Mouse (Mus musculus) MEL (cell line): Measurements from ENCODE around the gene Neto2. TPM values are rescaled to one million over a fixed set of nuclear protein-coding genes. Genes with fewer than 3 reads are reported as not detected.

ENCODE experiments used
- DNase-seq: peaks from one replicate; pipeline ENCODE4 v3.0.0; 2011; ENCODE audit warnings: low read depth, low spot score
- H3K27ac ChIP-seq: 2 replicates; pipeline ENCODE4 v1.5.1; 2012; ENCODE audit warnings: low read depth, mild to moderate bottlenecking, control low read depth, low read length, moderate library complexity; ENCODE audit not compliant: control insufficient read depth
- H3K27me3 ChIP-seq, 2 experiments: fragments of 150-350 bp in 1 of 2; sonication (generic) in 1 of 2; 2 replicates each; pipeline ENCODE4 v1.6.1; 2012; ENCODE audit warnings: low read length in 2 of 2, mild to moderate bottlenecking in 2 of 2, improper control_type of control experiment in 1 of 2, moderate library complexity in 1 of 2; ENCODE audit not compliant: insufficient read depth in 2 of 2, control insufficient read depth in 1 of 2
- H3K36me3 ChIP-seq, 2 experiments: 2 replicates each; pipeline ENCODE4 v1.6.1; 2012 to 2014; ENCODE audit warnings: low read length in 2 of 2, improper control_type of control experiment in 1 of 2, inconsistent platforms in 1 of 2, mild to moderate bottlenecking in 1 of 2; ENCODE audit not compliant: insufficient read depth in 2 of 2, control insufficient read depth in 1 of 2
- H3K4me1 ChIP-seq, 2 experiments: fragments of 150-350 bp in 1 of 2; sonication (generic) in 1 of 2; 2 replicates each; pipeline ENCODE4 v1.6.1; 2012; ENCODE audit warnings: low read length in 2 of 2, improper control_type of control experiment in 1 of 2, mild to moderate bottlenecking in 1 of 2; ENCODE audit not compliant: insufficient read depth in 2 of 2, control insufficient read depth in 1 of 2
- H3K4me3 ChIP-seq, 2 experiments: fragments of 150-350 bp in 1 of 2; sonication (generic) in 1 of 2; 2 replicates each; pipeline ENCODE4 v1.5.1; 2012; ENCODE audit warnings: low read depth in 2 of 2, low read length in 2 of 2, mild to moderate bottlenecking in 2 of 2, moderate library complexity in 2 of 2, control low read depth in 1 of 2, improper control_type of control experiment in 1 of 2; ENCODE audit not compliant: control insufficient read depth in 1 of 2, insufficient read depth in 1 of 2
- H3K79me2 ChIP-seq: 2 replicates; pipeline ENCODE4 v1.6.1; 2012; ENCODE audit warnings: mild to moderate bottlenecking, low read length, moderate library complexity; ENCODE audit not compliant: control insufficient read depth, poor library complexity, insufficient read depth
- H3K9ac ChIP-seq: 2 replicates; pipeline ENCODE4 v1.6.1; 2012; ENCODE audit warnings: low read depth, mild to moderate bottlenecking, control low read depth, low read length, moderate library complexity; ENCODE audit not compliant: control insufficient read depth, poor library complexity, severe bottlenecking
- H3K9me3 ChIP-seq: fragments of 150-350 bp; sonication (generic); replicated peaks from 2 replicates; pipeline ENCODE4 v1.6.1; 2012; ENCODE audit warnings: mild to moderate bottlenecking, low read length, improper control_type of control experiment, moderate library complexity; ENCODE audit not compliant: insufficient read depth
- CTCF ChIP-seq, 3 experiments: IDR thresholded peaks in 2 of 3; conservative IDR thresholded peaks in 1 of 3; 2 replicates each; pipeline ENCODE4 v1.5.1; 2011 to 2012; ENCODE audit warnings: low read length in 3 of 3, low read depth in 2 of 3, mild to moderate bottlenecking in 2 of 3, improper control_type of control experiment in 1 of 3, inconsistent platforms in 1 of 3, mixed read lengths in 1 of 3, moderate library complexity in 1 of 3; ENCODE audit not compliant: control insufficient read depth in 1 of 3, insufficient read depth in 1 of 3, poor library complexity in 1 of 3, severe bottlenecking in 1 of 3
- E2F4 ChIP-seq: IDR thresholded peaks from 2 replicates; pipeline ENCODE4 v1.6.1; 2011; ENCODE audit warnings: low read depth, low read length, improper control_type of control experiment, borderline replicate concordance
- GABPA ChIP-seq: IDR thresholded peaks from 2 replicates; pipeline ENCODE4 v1.6.1; 2012; ENCODE audit warnings: low read depth, mild to moderate bottlenecking, inconsistent platforms, low read length, improper control_type of control experiment, moderate library complexity
- GATA1 ChIP-seq: IDR thresholded peaks from 2 replicates; pipeline ENCODE4 v1.6.1; 2011; ENCODE audit warnings: low read depth, low read length, improper control_type of control experiment
- HCFC1 ChIP-seq: IDR thresholded peaks from 2 replicates; pipeline ENCODE4 v1.6.1; 2012; ENCODE audit warnings: low read depth, mild to moderate bottlenecking, inconsistent platforms, low read length, improper control_type of control experiment, moderate library complexity
- JUND ChIP-seq: IDR thresholded peaks from 2 replicates; pipeline ENCODE4 v1.6.1; 2011; ENCODE audit warnings: low read depth, mild to moderate bottlenecking, improper control_type of control experiment, low read length
- KAT2A ChIP-seq: conservative IDR thresholded peaks from 2 replicates; pipeline ENCODE4 v1.6.1; 2012; ENCODE audit warnings: low read depth, low read length, improper control_type of control experiment, inconsistent platforms
- MAFK ChIP-seq: IDR thresholded peaks from 2 replicates; pipeline ENCODE4 v1.6.1; 2011; ENCODE audit warnings: low read depth, mild to moderate bottlenecking, low read length, improper control_type of control experiment, borderline replicate concordance
- MXI1 ChIP-seq: IDR thresholded peaks from 2 replicates; pipeline ENCODE4 v1.6.1; 2011; ENCODE audit warnings: mild to moderate bottlenecking, low read depth, low read length, improper control_type of control experiment
- NELFE ChIP-seq: IDR thresholded peaks from 2 replicates; pipeline ENCODE4 v1.6.1; 2011; ENCODE audit warnings: low read depth, low read length, improper control_type of control experiment
- NRF1 ChIP-seq: IDR thresholded peaks from 2 replicates; pipeline ENCODE4 v1.6.1; 2014; ENCODE audit warnings: low read depth, mild to moderate bottlenecking, inconsistent platforms, low read length, improper control_type of control experiment, moderate library complexity; ENCODE audit not compliant: poor library complexity, insufficient read depth, severe bottlenecking
- RAD21 ChIP-seq: IDR thresholded peaks from 2 replicates; pipeline ENCODE4 v1.6.1; 2011; ENCODE audit warnings: mild to moderate bottlenecking, low read depth, low read length, improper control_type of control experiment
- RCOR1 ChIP-seq: IDR thresholded peaks from 2 replicates; pipeline ENCODE4 v1.6.1; 2012; ENCODE audit warnings: low read depth, mild to moderate bottlenecking, inconsistent platforms, low read length, improper control_type of control experiment
- SIN3A ChIP-seq: IDR thresholded peaks from 2 replicates; pipeline ENCODE4 v1.6.1; 2012; ENCODE audit warnings: low read length, improper control_type of control experiment, inconsistent platforms
- TBP ChIP-seq: IDR thresholded peaks from 2 replicates; pipeline ENCODE4 v1.8.0; 2011; ENCODE audit warnings: low read depth, low read length, improper control_type of control experiment
- TCF12 ChIP-seq: IDR thresholded peaks from 2 replicates; pipeline ENCODE4 v1.6.1; 2014; ENCODE audit warnings: low read depth, mild to moderate bottlenecking, inconsistent platforms, low read length, improper control_type of control experiment, moderate library complexity
- USF2 ChIP-seq, 2 experiments: IDR thresholded peaks; 2 replicates each; pipeline ENCODE4 v1.6.1; 2011 to 2012; ENCODE audit warnings: improper control_type of control experiment in 2 of 2, low read length in 2 of 2, borderline replicate concordance in 1 of 2, inconsistent platforms in 1 of 2, low read depth in 1 of 2, mild to moderate bottlenecking in 1 of 2; ENCODE audit not compliant: insufficient read depth in 1 of 2
- ZC3H11A ChIP-seq: IDR thresholded peaks from 2 replicates; pipeline ENCODE4 v1.6.1; 2012; ENCODE audit warnings: low read depth, mild to moderate bottlenecking, inconsistent platforms, low read length, improper control_type of control experiment
- ZNF384 ChIP-seq: IDR thresholded peaks from 2 replicates; pipeline ENCODE4 v1.6.1; 2012; ENCODE audit warnings: low read depth, mild to moderate bottlenecking, inconsistent platforms, low read length, improper control_type of control experiment
- polyA plus RNA-seq, 2 experiments: library from polyadenylated mRNA; stranded (reverse) in 1 of 2; unstranded in 1 of 2; fragments of >175 nt in 1 of 2; fragments of >200 nt in 1 of 2; gene quantifications; 2 replicates each; pipeline versions ENCODE4 v1.2.1 to v1.2.4; 2012; ENCODE audit warnings: low replicate concordance in 2 of 2, low read depth in 1 of 2; ENCODE audit not compliant: insufficient read length in 2 of 2, insufficient read depth in 1 of 2, missing spikeins in 1 of 2
- total RNA-seq: library from RNA; depleted of rRNA; stranded (reverse); fragments of 300-350 nt; gene quantifications from 2 replicates; pipeline ENCODE4 v1.2.3, GENCODE M21; 2012

Gene Neto2
- total and polyA plus RNA-seq, 3 experiments = 3.2 to 4.3 TPM; not detected in 1

DNA sequence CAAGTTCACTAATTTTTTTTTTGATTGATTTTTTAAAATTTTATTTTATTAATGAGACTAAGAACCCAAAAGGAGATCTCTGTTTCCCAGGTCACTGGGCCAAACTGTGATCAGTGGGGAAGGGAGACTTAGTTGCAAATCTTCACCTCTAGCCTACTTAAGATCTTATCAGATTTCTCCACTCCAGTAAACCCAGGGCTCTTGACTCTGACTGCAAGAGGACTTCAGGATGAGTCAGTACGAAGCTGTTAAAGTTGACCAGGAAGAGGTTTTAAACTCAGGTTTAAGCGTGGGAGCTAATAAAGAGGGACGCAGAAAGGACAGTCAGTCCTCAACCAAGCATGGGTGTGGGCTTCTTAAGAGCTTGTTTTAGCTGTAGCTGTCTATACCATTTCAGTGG, 107.4 kb downstream of the Neto2 start:
- no peak for DNase-seq
- no peak overlapping the region for H3K9ac ChIP-seq
- no peaks in the 10 kb centered on the region for H3K9me3 ChIP-seq
- H3K36me3 ChIP-seq = no peaks in the 10 kb centered on the region
- H3K27ac ChIP-seq = no peak overlapping the region
- H3K4me1 ChIP-seq = no peaks in the 10 kb centered on the region
- TF ChIP-seq GATA1 (no peak), RCOR1 (no peak), TCF12 (no peak), JUND (no peak), MAFK (no peak), ZNF384 (no peak)
- H3K79me2 ChIP-seq = no peaks in the 10 kb centered on the region
- no peak overlapping the region for H3K4me3 ChIP-seq
- H3K27me3 ChIP-seq = no peaks in the 10 kb centered on the region

DNA sequence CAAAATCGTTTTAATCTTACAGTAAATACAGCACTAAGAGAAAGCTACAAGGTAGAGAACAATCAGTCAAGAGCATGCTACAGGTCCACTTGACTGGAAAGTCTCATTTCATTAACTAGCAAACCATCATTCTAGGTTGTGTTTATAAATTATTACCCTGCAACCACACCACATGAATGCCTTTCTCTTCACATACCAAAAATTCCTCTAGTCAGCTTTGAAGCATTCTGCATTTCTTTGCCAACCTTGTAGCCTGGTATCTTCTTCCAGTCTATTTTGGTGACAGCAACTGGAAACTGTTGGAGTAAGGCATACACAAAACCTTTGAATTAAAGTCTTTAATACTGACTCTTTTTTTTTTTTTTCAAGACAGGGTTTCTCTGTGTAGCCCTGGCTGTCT, 109.2 kb downstream of the Neto2 start:
- TF ChIP-seq ZC3H11A = no peak
- TF ChIP-seq RCOR1 = no peak
- TF ChIP-seq TCF12 = no peak
- TF ChIP-seq NRF1 = no peak
- no peak for TF ChIP-seq E2F4
- TF ChIP-seq HCFC1 = no peak
- TF ChIP-seq CTCF (IDR thresholded peaks at IDR 0.05 in 2 of 3, conservative IDR thresholded peaks at IDR 0.05 in 1 of 3; ENCODE audit: control insufficient read depth in 1 of 3, insufficient read depth in 1 of 3, low read depth in 2 of 3, low read length in 3 of 3, poor library complexity in 1 of 3, severe bottlenecking in 1 of 3) = no peak
- TF ChIP-seq NELFE = no peak
- no peak for TF ChIP-seq RAD21
- no peak for TF ChIP-seq MXI1
- TF ChIP-seq JUND = no peak
- TF ChIP-seq TBP = no peak
- TF ChIP-seq KAT2A = no peak
- no peak for TF ChIP-seq USF2 (IDR thresholded peaks at IDR 0.05; ENCODE audit: borderline replicate concordance in 1 of 2, insufficient read depth in 1 of 2, low read depth in 1 of 2, low read length in 2 of 2)
- no peak for TF ChIP-seq GABPA
- no peak for TF ChIP-seq SIN3A
- no peak for TF ChIP-seq MAFK
- Histone ChIP-seq H3K9me3 (no peaks in the 10 kb centered on the region), H3K79me2 (no peaks in the 10 kb centered on the region), H3K27ac (no peak overlapping the region), H3K36me3 (no peaks in the 10 kb centered on the region), H3K4me3 (no peak overlapping the region), H3K4me1 (no peaks in the 10 kb centered on the region), H3K9ac (no peak overlapping the region), H3K27me3 (no peaks in the 10 kb centered on the region)
- DNase-seq = no peak
